Mouse (Mus musculus) adipose tissue, adult 10 weeks (tissue): ENCODE results near the gene Olfr498. TPM values are rescaled to one million over a fixed set of nuclear protein-coding genes. Genes with fewer than 3 reads are reported as not detected.

ENCODE experiments used
- polyA plus RNA-seq: library from polyadenylated mRNA; stranded (reverse); fragments of 350-450 nt; fragmentation: Illumina TruSeq; extraction: RNeasy Lipid Tissue Mini Kit (QIAGEN cat#74804); gene quantifications from one replicate; pipeline ENCODE4 v1.2.3, GENCODE M21; 2014; ENCODE audit warnings: low read depth, low replicate concordance

The Olfr498 gene
- polyA plus RNA-seq = not detected

DNA sequence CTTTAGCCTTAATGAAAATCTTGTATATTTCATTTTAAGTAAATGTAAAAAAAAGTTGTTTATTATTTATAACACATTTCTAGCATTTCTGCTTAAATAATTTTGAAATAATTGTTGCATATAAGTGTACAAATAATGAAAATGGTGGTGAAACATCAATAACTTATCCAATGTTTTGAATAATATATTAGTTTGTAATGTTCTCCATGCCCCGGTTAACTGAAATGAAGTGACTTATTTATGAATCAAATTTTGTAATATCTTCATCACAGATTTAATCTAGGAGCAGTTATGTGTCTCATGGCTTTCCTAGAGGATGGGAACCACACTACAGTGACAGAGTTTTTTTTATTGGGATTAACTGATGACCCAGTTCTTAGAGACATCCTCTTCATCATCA is at the start of gene Olfr498:
Gene Olfr498 (plus strand): TSS at position 301 of the 400 bp plus-strand sequence.

GRCm38 (mm10) chr7:108420121-108420520 is 45.0 kb upstream of the Olfr498 start, which contains the start of gene Olfr497:
Gene Olfr497 (plus strand): TSS chr7:108420421.

Other genes starting within 250 kb of the Olfr498 start
- not detected for gene Olfr488, start 207.0 kb upstream of the Olfr498 start, polyA plus RNA-seq
- not detected for gene Olfr490, start 176.4 kb upstream of the Olfr498 start, polyA plus RNA-seq
- gene Olfr491, start 151.9 kb upstream of the Olfr498 start, polyA plus RNA-seq = not detected
- not detected for gene Olfr492, start 141.7 kb upstream of the Olfr498 start, polyA plus RNA-seq
- gene Olfr493, start 118.3 kb upstream of the Olfr498 start, polyA plus RNA-seq = not detected
- gene Olfr494, start 100.0 kb upstream of the Olfr498 start, polyA plus RNA-seq = not detected
- gene Olfr495, start 72.2 kb upstream of the Olfr498 start, polyA plus RNA-seq = not detected
- gene Olfr497, start 44.9 kb upstream of the Olfr498 start, polyA plus RNA-seq = not detected
- not detected for gene Olfr502, start 59.7 kb downstream of the Olfr498 start, polyA plus RNA-seq
- gene Olfr503, start 79.2 kb downstream of the Olfr498 start, polyA plus RNA-seq = not detected
- not detected for gene Olfr504, start 100.5 kb downstream of the Olfr498 start, polyA plus RNA-seq
- gene Olfr506, start 145.5 kb downstream of the Olfr498 start, polyA plus RNA-seq = not detected
- gene Olfr507, start 156.5 kb downstream of the Olfr498 start, polyA plus RNA-seq = not detected
- gene Olfr508, start 164.7 kb downstream of the Olfr498 start, polyA plus RNA-seq = not detected
- gene Olfr509, start 186.6 kb downstream of the Olfr498 start, polyA plus RNA-seq = not detected
- not detected for gene Olfr510, start 201.1 kb downstream of the Olfr498 start, polyA plus RNA-seq
- not detected for gene Olfr512, start 248.0 kb downstream of the Olfr498 start, polyA plus RNA-seq